In genomic region chr2:53668599-53669372, GRCm38 (mm10) we compare ENCODE assay signal across 22 mouse cellular contexts.
DNase-seq lines count a peak whose midpoint lies in the region; ATAC-seq and TF ChIP-seq lines count a peak whose summit lies in the region.
"Had no signal": no experiment of that assay in that cellular context is flagged by ENCODE, and none has a peak within 500 bp of the region (broad histone marks: within the 10 kb centered on the region; RNA-seq: fewer than 3 reads in every experiment).

No protein-coding gene starts in this region.

- no peak overlapping the region for H3K4me3 ChIP-seq in left cerebral cortex, adult 2 months
- H3K4me3 ChIP-seq: embryonic facial prominence, embryonic 13.5 days; forebrain, embryonic 12.5 days; heart, adult 2 months; heart, embryonic 13.5 days; hindbrain, embryonic 12.5 days had no signal

- ATAC-seq in hematopoietic stem cell, adult 5-6 weeks (replicated peaks in 1 of 2; ENCODE audit: insufficient read depth in 1 of 2, low FRiP score in 2 of 2, low TSS enrichment in 1 of 2, low read depth in 1 of 2, poor library complexity in 2 of 2, severe bottlenecking in 2 of 2), result peak; percentile 94 to 98
- ATAC-seq in neutrophil, adult 5-6 weeks (ENCODE audit: extremely low read depth, insufficient number of reproducible peaks, low FRiP score, poor library complexity, severe bottlenecking), result peak; percentile 73; the same call in 1 of the 2 replicates
- ATAC-seq: forebrain, embryonic 16.5 days; hindbrain, embryonic 16.5 days had no signal

- DNase-seq in A20 (ENCODE audit: low read depth, low spot score) (peak; percentile 69), MEL-GATA-1-ER (ENCODE audit: extremely low read depth, low read depth) (peak; percentile 6)
- no peak for DNase-seq in c-Kit-positive CD71-positive TER-119-positive erythroid progenitor cells, embryonic 14.5 days (ENCODE audit: low spot score)
- no peak for DNase-seq in lung, postnatal 10 days
- DNase-seq in left cerebral cortex, adult 2 months (ENCODE audit: extremely low spot score in 1 of 2, low spot score in 2 of 2), result no peak
- DNase-seq in left cerebral cortex, adult 9 months (ENCODE audit: low spot score in 2 of 2), result no peak
- DNase-seq: adrenal gland, adult 2 months; adrenal gland, postnatal 36 days; cerebellum, adult 11-12 months; cerebellum, adult 9-10 months; cerebellum, postnatal 25 days; gastrocnemius, postnatal 10 days; heart, adult 2 months; heart, postnatal 36 days had no signal

- H3K27ac ChIP-seq in left cerebral cortex, adult 2 months, result no peak overlapping the region
- H3K27ac ChIP-seq: embryonic facial prominence, embryonic 13.5 days; forebrain, embryonic 12.5 days; heart, adult 2 months; heart, embryonic 13.5 days; hindbrain, embryonic 12.5 days had no signal

- TF ChIP-seq CTCF in left cerebral cortex, adult 2 months (IDR thresholded peaks at IDR 0.05), result no peak

- intact Hi-C loops in left cerebral cortex, adult 2 months (cut with DNase I), result no loop called here

Comparison
In these comparisons a context has a peak if more than half of its experiments do, and no peak if none do; other contexts are left out.
1. DNase-seq: peak in A20 (single experiment) and MEL-GATA-1-ER (single experiment); none in c-Kit-positive CD71-positive TER-119-positive erythroid progenitor cells, embryonic 14.5 days (single experiment), lung, postnatal 10 days (single experiment), left cerebral cortex, adult 2 months (0 of 2) and left cerebral cortex, adult 9 months (0 of 2).